Mouse (Mus musculus): ENCODE data around the gene Sspn.

Gene Sspn

DNA sequence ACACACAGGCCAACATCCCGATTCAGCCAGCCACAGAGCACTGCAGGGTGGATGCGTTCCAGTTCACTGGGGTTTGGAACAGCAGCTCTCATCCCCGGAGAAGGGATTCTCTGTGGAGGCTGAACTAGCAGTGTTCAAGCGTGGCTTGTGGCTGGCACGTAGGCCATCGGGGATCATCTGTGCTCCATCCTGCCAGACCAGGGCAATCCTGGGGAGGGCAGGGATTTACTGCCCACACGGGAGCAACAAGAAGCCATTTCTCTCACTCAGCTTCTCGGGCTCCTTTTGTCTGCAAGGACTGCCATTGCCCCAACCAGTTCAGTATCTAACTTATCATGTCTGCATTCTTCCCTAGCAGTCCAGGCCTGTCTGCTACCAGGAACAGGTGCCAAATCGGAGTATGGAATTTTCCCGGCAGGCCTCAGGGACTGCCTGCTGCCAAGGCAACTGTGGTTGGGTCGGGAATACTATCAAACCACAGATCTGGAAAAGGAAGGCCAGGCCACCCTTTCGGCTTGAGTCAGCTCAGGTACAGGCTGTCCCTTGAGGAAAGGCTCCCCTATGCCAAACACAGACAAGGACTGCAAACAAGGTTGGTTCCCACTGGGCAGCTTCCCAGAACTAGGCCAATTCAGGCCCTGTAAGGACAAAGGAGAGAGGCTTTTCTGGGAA is 78.8 kb downstream of the Sspn start:
- intact Hi-C loops (cut with DNase I): no loop called here

DNA sequence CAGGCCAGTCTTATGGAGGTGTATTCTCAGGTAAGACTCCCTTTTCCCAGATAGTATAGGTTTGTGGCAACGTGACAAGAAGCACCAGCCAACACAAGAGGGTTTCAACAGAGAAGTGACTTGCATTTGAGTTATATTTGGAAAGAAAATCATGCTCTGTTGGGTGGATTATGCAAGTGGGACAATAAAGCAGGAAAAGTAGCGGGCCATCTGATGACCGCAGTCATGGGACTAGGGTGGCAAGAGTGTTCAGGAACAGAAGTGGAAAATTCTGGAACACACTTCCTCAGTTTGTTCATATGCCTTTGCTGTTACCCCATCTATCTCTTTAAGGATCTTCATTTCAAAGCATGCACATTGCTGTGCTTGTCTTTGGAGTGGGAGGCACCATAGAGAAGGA is 82.9 kb downstream of the Sspn start:
- intact Hi-C loops (cut with DNase I): no loop called here
